ENCODE assay signal across 21 mouse cellular contexts in genomic region chr16:8733624-8734023, GRCm38 (mm10). TPM values are rescaled to one million over a fixed set of nuclear protein-coding genes. Genes with fewer than 3 reads are reported as not detected.
"Had no signal": no experiment of that assay in that cellular context is flagged by ENCODE, and none has a peak within 500 bp of the region (broad histone marks: within the 10 kb centered on the region; RNA-seq: fewer than 3 reads in every experiment).

No protein-coding gene starts in this region.

- DNase-seq: kidney, adult 2 months; kidney, postnatal 14 days; left cerebral cortex, postnatal 4 days; lung, adult 18-20 months; midbrain, embryonic 14.5 days; right cerebral cortex, postnatal 4 days; spleen, adult 18-20 months; thymus, postnatal 4 days had no signal

- H3K27ac ChIP-seq: kidney, embryonic 15.5 days; limb, embryonic 13.5 days; neural tube, embryonic 12.5 days; stomach, embryonic 15.5 days had no signal

- H3K27me3 ChIP-seq: kidney, embryonic 15.5 days; limb, embryonic 13.5 days; neural tube, embryonic 12.5 days; stomach, embryonic 15.5 days had no signal

- H3K4me2 ChIP-seq: kidney, embryonic 15.5 days; limb, embryonic 13.5 days; neural tube, embryonic 12.5 days; stomach, embryonic 15.5 days had no signal

- H3K4me3 ChIP-seq: kidney, embryonic 15.5 days; limb, embryonic 13.5 days; myocyte; neural tube, embryonic 12.5 days; stomach, embryonic 15.5 days had no signal

- ATAC-seq: intestine, embryonic 16.5 days had no signal

- H3K9ac ChIP-seq: kidney, embryonic 15.5 days; limb, embryonic 13.5 days; neural tube, embryonic 12.5 days; stomach, embryonic 15.5 days had no signal

- H3K36me3 ChIP-seq: kidney, embryonic 15.5 days; limb, embryonic 13.5 days; neural tube, embryonic 12.5 days; stomach, embryonic 15.5 days had no signal

- H3K9me3 ChIP-seq: kidney, embryonic 15.5 days; limb, embryonic 13.5 days; neural tube, embryonic 12.5 days; stomach, embryonic 15.5 days had no signal

RNA-seq across cellular contexts. Expression of gene Gm5767, which starts 53.1 kb away (rescaled TPM):
- total RNA-seq: layer of hippocampus, adult 8-10 months; layer of hippocampus, postnatal 14 days; left cerebral cortex, adult 18-20 months; left cerebral cortex, postnatal 10 days; left cerebral cortex, postnatal 4 days; megakaryocyte-erythroid progenitor cell, adult 5-6 weeks; neutrophil, adult 5-6 weeks had no signal
- polyA plus RNA-seq: intestine, embryonic 16.5 days; kidney, embryonic 15.5 days; limb, embryonic 13.5 days; lung, embryonic 16.5 days; midbrain, embryonic 14.5 days; neural tube, embryonic 12.5 days; stomach, embryonic 15.5 days had no signal
